Mouse (Mus musculus): ENCODE results near the gene Mical3. TPM values are rescaled to one million over a fixed set of nuclear protein-coding genes. Genes with fewer than 3 reads are reported as not detected.

Gene Mical3
- polyA plus RNA-seq, 1 experiment from 2014 or later, result 9.8 TPM

DNA sequence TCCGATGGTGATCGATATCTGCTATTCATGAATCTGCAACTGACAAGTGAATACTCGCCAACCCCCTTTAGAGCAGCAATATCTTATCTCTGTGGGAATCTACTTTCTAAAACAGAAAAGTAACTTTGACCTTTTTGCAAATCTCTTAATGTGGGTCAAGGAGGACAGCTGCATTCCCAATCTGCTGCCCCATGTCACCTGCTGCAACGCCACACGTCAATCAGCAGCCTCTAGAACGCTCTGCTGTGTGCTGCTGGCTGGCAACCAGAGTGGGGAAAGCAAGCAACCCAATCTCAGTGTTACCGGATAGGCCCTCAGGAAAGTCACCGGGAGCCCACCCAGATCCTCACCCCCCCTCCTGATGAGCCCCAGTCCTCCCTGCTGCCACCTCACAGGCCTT lies 79.4 kb downstream of the Mical3 start:
- Histone ChIP-seq H3K36me3 (no peaks in the 10 kb centered on the region), H3K4me1 (peaks cover 13% of the 10 kb centered on the region; the same call in 1 of the 2 replicates), H3K27me3 (ENCODE audit: low read depth, poor library complexity, severe bottlenecking) (no peaks in the 10 kb centered on the region), H3K27ac (no peak overlapping the region), H3K4me3 (no peak overlapping the region), H3K9me3 (replicated peaks) (no peaks in the 10 kb centered on the region)
- no peak for DNase-seq (ENCODE audit: low spot score)
- 92% methylated on average over 8 of the region's 8 CpGs for WGBS

DNA sequence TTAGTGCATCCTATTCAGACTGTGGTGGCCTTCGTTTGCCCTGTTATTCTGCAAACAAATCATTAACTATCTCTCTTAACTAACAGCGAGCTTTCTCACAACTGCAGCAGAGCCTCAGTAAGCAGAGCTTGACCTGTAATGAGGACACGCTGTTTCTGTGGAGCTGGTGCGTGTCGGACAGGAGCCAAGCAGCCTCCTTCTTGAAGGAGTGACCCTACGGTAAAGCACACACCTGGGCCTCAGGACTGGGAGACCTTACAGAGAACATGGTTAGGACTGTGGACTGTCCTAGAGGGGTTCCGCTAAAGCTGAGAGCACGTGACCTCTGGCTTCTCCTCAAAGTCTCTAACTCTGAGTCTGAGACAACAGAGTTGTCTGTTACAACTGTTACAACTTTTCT lies 82.1 kb downstream of the Mical3 start:
- Histone ChIP-seq H3K27me3 (ENCODE audit: low read depth, poor library complexity, severe bottlenecking) (no peaks in the 10 kb centered on the region), H3K4me3 (no peak overlapping the region), H3K27ac (no peak overlapping the region), H3K4me1 (peaks cover 25% of the 10 kb centered on the region), H3K36me3 (no peaks in the 10 kb centered on the region), H3K9me3 (replicated peaks) (no peaks in the 10 kb centered on the region)
- 85% methylated on average over 8 of the region's 8 CpGs for WGBS
- no peak for DNase-seq (ENCODE audit: low spot score)

DNA sequence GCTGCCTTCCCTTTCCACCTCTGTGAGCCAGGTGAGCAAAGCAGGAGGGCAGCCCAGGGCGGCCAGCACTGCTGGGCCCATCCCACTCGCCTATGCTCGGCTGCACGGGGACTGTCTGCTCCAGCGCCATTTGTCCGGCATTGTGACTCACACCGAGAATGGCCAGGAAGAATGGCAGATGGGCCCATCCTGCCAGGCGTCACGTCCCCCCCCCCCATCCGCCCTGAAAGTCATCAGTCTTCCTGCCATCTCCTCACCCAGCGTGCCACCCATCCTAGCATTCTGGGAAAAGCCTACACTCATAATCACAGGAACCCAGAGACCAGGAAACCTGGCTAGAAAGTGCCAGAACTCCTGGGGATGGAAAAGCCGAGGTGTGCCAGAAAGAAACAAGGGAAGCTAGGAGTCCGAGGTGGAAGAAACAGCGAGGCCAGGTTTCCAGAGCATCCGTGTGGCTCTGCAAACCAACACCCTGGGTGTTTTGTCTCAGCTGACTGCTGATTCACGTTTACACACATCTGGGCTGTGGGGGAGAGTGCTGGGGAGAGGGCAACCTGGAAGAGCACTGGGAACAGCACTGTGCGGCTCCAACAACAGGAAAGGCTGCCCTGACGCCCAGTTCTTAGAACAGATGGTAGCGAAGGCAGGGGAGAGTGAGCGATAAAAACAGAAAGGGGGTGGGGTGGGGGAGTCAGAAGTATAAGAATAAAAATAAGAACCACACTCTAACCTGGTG lies 85.3 kb downstream of the Mical3 start:
- peaks cover 12% of the 10 kb centered on the region for H3K36me3 ChIP-seq
- peak overlapping the region; percentile 50 for H3K27ac ChIP-seq
- no peaks in the 10 kb centered on the region for H3K9me3 ChIP-seq (replicated peaks)
- peaks cover 30% of the 10 kb centered on the region for H3K4me1 ChIP-seq
- no peak overlapping the region for H3K4me3 ChIP-seq
- no peak for DNase-seq (ENCODE audit: low spot score)
- 47% methylated on average over 20 of the region's 20 CpGs for WGBS
- no peaks in the 10 kb centered on the region for H3K27me3 ChIP-seq (ENCODE audit: low read depth, poor library complexity, severe bottlenecking)

DNA sequence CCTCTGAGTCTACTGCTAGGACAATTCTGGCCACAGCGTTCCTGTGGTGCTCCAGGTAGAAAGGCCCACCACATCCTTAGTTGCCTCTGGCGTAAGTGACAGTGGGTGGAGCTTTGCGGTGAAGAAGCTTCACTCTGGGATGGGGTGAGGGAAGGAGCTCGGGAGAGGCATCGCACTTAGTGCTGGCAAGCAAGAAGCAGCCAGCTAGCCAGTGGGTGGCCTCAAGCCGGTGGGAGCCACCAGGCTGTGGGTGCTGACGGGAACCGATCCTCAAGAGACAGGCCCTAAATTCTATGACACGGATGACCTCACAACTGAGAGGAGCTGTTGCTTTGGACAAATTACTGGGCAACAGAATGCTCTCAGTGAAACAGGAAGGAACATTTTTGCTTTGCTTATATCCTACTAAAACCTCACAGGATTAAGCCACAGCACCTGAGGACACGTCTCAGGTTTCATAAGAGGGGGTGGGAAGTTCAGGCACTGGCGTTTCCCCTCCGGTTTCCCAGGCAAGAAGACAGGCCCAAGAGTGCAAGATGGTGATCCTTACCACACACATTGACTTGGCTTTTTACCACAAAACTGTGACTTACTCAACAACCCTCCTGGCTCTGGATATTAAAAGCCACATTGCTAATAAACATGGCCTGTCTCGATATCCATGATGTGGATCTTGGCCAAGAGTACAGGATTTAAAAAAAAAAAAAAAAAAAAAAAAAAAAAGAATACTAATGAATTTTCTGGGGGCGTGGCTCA lies 87.2 kb downstream of the Mical3 start:
- Histone ChIP-seq H3K27me3 (ENCODE audit: low read depth, poor library complexity, severe bottlenecking) (no peaks in the 10 kb centered on the region), H3K4me1 (peaks cover 30% of the 10 kb centered on the region), H3K27ac (no peak overlapping the region), H3K4me3 (no peak overlapping the region), H3K9me3 (replicated peaks) (no peaks in the 10 kb centered on the region), H3K36me3 (peaks cover 31% of the 10 kb centered on the region)
- DNase-seq (ENCODE audit: low spot score), result no peak
- WGBS, result 56% methylated on average over 14 of the region's 14 CpGs

DNA sequence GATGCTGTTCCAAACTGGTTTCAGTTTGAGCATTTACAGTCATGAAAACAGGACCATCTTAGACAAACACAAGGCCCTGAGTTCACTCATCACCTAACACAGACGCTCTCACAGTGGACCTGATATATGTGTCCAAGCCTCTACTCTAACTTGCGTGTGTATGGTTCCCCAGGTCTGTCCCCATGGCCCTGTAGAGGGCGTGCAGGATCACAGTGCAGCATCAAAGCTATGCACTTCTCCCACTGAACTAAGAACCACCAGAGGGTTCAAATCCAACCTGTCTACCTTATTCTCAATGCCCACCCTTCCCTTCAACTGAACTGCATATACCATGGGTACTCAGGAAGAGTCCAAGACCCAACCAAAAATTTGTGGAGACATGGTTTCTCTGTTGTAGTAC lies 91.1 kb downstream of the Mical3 start:
- DNase-seq (ENCODE audit: low spot score), result no peak
- Histone ChIP-seq H3K4me3 (no peak overlapping the region), H3K27ac (no peak overlapping the region), H3K9me3 (replicated peaks) (no peaks in the 10 kb centered on the region), H3K4me1 (peaks cover 16% of the 10 kb centered on the region), H3K27me3 (ENCODE audit: low read depth, poor library complexity, severe bottlenecking) (no peaks in the 10 kb centered on the region), H3K36me3 (peaks cover 62% of the 10 kb centered on the region)
- 90% methylated on average over 3 of the region's 3 CpGs for WGBS

DNA sequence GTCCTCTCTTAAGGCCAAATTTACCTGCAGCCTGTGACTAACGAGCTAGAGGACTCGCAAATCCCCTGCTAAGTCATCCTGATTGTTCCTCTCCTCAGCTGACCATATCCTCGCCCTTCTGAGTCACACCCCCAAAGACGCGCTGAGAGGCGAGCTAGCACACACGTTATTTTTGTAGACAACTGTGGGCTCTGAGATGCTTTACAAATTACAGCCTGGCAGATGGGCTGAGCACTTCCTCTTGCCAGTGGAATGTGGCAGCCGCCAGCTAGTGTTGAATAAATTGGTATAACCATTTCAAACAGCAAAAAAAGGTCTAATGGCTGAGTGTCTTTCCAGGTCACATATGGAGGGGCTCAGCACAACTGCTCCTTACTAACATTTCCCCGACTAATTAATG lies 91.5 kb downstream of the Mical3 start:
- Histone ChIP-seq H3K9me3 (replicated peaks) (no peaks in the 10 kb centered on the region), H3K4me1 (peaks cover 13% of the 10 kb centered on the region), H3K36me3 (peaks cover 66% of the 10 kb centered on the region), H3K4me3 (no peak overlapping the region), H3K27me3 (ENCODE audit: low read depth, poor library complexity, severe bottlenecking) (no peaks in the 10 kb centered on the region), H3K27ac (no peak overlapping the region)
- 91% methylated on average over 9 of the region's 9 CpGs for WGBS
- DNase-seq (ENCODE audit: low spot score), result no peak

DNA sequence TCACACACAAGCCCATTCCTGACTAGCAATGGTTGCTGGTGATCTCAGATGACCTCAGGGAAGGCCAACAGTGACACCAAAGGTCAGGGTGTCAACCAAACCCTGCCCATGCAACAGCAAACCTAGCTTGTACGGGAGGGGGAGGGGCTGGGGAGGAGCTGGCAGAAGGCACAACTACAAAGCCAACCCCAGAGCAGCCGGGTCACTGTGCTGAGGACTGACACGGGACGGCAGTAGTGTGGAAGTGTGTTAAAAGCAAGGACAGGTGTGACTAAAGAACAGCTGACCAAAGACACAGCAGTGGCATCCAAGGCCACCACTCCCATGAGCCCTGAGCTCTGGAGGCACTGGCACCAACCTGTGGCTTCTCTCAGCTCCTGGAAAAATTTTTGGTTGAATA lies 93.7 kb downstream of the Mical3 start:
- Histone ChIP-seq H3K4me3 (no peak overlapping the region), H3K36me3 (peaks cover 87% of the 10 kb centered on the region), H3K27me3 (ENCODE audit: low read depth, poor library complexity, severe bottlenecking) (no peaks in the 10 kb centered on the region), H3K4me1 (no peaks in the 10 kb centered on the region), H3K9me3 (replicated peaks) (no peaks in the 10 kb centered on the region), H3K27ac (no peak overlapping the region)
- 44% methylated on average over 4 of the region's 4 CpGs for WGBS
- DNase-seq (ENCODE audit: low spot score), result no peak

DNA sequence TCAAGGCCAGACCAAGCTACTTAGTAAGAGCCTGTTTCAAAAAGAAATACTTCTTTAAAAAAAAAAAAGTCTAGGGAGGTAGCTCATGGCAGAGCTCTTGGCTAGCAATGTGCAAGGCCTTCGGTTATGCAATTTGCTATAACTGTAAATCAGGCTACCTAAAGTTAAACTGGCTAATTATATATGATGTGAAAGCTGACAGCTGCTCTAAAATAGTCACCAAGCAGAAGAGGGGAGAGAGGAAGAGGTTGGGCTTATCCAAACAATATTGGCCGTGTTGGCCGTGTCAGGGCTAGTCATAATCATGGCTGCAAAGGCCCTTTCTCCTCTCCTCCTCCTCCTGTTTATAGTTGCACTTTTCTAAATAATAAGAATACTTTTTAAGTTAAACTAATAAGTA lies 94.9 kb downstream of the Mical3 start:
- Histone ChIP-seq H3K4me3 (no peak overlapping the region), H3K4me1 (no peaks in the 10 kb centered on the region), H3K27ac (no peak overlapping the region), H3K27me3 (ENCODE audit: low read depth, poor library complexity, severe bottlenecking) (no peaks in the 10 kb centered on the region), H3K9me3 (replicated peaks) (no peaks in the 10 kb centered on the region), H3K36me3 (peaks cover 86% of the 10 kb centered on the region)
- 89% methylated on average over 3 of the region's 3 CpGs for WGBS
- DNase-seq (ENCODE audit: low spot score), result no peak

DNA sequence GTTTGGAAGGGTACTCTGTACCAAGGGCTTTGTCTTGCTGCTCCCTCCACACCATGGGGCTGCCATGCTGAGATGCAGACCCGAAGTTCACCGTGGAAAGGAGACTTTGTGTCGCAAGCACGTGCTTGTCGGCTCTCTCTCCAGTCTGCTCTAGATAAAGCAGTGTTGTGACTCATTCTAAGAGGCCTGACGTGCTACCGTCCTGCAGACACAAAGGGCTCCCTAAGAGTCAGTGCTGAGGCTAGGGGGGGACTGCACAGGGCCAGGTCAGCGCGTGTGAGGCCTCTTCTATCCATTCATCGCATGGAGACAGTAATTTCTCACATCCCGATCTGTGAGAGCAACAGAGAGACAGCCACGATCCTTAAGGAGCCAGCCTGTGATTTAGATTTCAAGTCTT lies 95.5 kb downstream of the Mical3 start:
- Histone ChIP-seq H3K36me3 (peaks cover 87% of the 10 kb centered on the region), H3K9me3 (replicated peaks) (no peaks in the 10 kb centered on the region), H3K4me1 (no peaks in the 10 kb centered on the region), H3K4me3 (no peak overlapping the region), H3K27me3 (ENCODE audit: low read depth, poor library complexity, severe bottlenecking) (no peaks in the 10 kb centered on the region), H3K27ac (no peak overlapping the region)
- 88% methylated on average over 12 of the region's 12 CpGs for WGBS
- DNase-seq (ENCODE audit: low spot score), result no peak

DNA sequence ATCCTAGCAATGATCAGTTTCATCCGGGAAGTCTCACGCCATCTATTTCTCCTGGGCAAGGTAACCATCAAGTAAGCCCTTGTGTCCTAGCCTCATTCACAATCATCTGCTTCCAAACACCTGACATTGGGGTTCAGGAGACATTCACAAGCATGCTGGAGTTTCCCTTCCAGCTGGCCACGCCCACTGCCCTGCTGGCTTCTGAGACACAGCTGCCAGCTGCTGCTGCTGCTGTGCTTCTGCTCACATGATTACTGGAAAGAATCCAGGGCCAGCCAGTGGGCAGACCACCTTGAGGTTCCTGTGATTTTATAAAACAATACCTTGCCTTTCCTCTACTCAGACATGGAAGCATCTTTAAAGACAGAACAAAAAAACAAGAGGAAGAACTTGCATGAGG lies 97.5 kb downstream of the Mical3 start:
- Histone ChIP-seq H3K4me3 (no peak overlapping the region), H3K27me3 (ENCODE audit: low read depth, poor library complexity, severe bottlenecking) (no peaks in the 10 kb centered on the region), H3K27ac (no peak overlapping the region), H3K4me1 (no peaks in the 10 kb centered on the region), H3K9me3 (replicated peaks) (no peaks in the 10 kb centered on the region), H3K36me3 (peaks cover 88% of the 10 kb centered on the region)
- WGBS, result 96% methylated on average over 3 of the region's 3 CpGs
- no peak for DNase-seq (ENCODE audit: low spot score)

DNA sequence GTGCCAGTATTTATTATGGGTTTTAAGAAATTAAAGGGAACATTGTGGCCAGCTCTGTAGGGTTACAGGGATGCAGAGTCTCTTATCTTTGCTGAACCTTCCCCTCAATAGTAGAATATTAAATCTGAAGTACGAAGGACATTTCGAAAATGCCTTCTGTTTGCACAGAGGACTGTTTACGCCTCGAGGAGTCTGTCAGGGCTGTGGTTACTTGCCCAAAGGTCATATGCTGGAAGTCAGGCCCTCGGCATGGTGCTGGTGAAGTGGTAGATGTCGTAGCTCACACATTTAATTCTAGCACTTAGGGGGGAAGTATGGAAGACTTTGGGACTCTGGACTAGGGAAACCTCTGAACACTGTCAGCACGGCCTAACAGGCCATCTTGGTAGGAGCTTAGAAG lies 99.4 kb downstream of the Mical3 start:
- no peaks in the 10 kb centered on the region for H3K9me3 ChIP-seq (replicated peaks)
- 92% methylated on average over 7 of the region's 7 CpGs for WGBS
- H3K27me3 ChIP-seq (ENCODE audit: low read depth, poor library complexity, severe bottlenecking), result no peaks in the 10 kb centered on the region
- DNase-seq (ENCODE audit: low spot score), result no peak
- H3K4me1 ChIP-seq, result peaks cover 12% of the 10 kb centered on the region
- no peak overlapping the region for H3K4me3 ChIP-seq
- peaks cover 81% of the 10 kb centered on the region for H3K36me3 ChIP-seq
- H3K27ac ChIP-seq, result no peak overlapping the region

DNA sequence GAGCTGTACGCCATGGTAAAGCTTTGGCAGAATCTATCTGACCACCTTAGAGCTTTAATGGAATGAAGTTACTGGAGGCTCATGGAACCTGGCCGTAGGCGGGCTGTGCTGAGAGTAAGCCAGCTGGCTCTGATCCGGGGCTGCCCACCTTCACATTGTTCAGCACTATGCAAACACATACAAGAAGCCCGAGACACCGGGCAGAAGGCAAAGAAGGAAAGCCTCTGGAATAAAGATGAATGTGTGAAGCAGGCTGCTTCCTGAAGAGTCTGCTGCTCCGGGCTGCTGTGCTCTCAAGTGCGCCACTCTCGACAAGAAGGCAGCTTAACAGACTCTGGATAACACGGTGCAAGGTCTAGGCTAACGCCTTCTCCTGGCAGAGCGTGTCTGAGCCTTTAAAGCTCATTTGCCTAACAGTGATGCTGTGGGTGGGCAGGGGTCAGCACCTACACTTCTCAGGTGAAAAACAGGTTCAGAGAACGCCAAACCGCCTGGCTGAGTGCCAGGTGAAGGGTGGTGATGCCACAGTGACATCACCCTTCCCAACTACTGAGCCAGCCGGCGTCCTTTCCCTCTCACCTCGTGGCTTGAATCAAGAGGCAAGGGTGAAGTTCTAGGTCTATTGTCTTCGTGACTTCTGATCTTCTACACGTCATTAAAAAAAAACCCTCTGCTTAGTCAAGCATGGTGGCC lies 100.8 kb downstream of the Mical3 start:
- no peak for DNase-seq (ENCODE audit: low spot score)
- Histone ChIP-seq H3K27ac (no peak overlapping the region), H3K4me1 (peaks cover 25% of the 10 kb centered on the region), H3K36me3 (peaks cover 74% of the 10 kb centered on the region), H3K4me3 (no peak overlapping the region), H3K9me3 (replicated peaks) (no peaks in the 10 kb centered on the region), H3K27me3 (ENCODE audit: low read depth, poor library complexity, severe bottlenecking) (no peaks in the 10 kb centered on the region)
- WGBS, result 92% methylated on average over 19 of the region's 19 CpGs

DNA sequence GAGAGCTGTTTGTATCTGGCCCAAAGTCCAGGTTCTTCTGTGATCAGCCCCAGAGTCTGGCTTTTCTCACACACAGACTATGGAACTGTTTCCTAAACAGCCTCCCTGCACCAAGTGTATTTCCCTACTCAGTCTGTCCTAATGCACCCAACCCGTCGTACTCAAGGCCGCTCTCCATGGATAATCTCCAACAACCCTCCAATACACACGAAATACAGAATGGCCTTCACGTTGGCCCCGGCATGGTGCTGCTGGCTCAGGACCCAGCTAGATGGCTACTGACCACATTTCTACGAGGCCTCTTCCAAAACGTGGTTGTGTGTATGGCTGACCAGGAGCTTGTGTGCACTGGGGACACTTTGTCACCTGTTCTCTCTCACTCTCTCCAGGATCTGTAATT lies 102.3 kb downstream of the Mical3 start:
- 92% methylated on average over 8 of the region's 8 CpGs for WGBS
- peaks cover 72% of the 10 kb centered on the region for H3K36me3 ChIP-seq
- DNase-seq (ENCODE audit: low spot score), result no peak

More for the DNA sequence above, 102.3 kb downstream of the Mical3 start:
- Histone ChIP-seq H3K9me3 (replicated peaks) (no peaks in the 10 kb centered on the region), H3K4me1 (peaks cover 33% of the 10 kb centered on the region), H3K27me3 (ENCODE audit: low read depth, poor library complexity, severe bottlenecking) (no peaks in the 10 kb centered on the region), H3K4me3 (no peak overlapping the region), H3K27ac (no peak overlapping the region)

Data from limb, embryonic 10.5 days (tissue).